In the genomic region with DNA sequence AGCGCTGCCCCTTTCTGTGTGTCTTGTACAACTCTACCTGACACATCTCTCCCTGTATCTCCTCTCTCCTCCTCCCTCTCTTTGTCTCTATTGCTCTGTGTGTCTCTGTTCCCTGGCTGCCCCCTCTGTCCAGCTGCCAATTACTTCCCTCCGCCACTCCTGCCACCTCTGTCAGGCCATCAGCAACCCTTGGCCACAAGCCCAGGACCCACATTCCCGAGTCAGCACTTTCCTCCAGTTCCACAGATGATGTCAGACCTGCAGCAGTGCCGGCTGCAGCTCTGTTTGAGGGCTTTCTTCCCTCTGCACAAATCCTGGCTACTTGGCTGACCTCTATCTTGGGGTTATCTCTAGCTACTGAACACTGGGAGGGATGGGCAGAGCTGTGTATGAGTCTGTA, we compare ENCODE assay signal across 9 mouse cellular contexts. TPM values are rescaled to one million over a fixed set of nuclear protein-coding genes. Genes with fewer than 3 reads are reported as not detected.
DNase-seq lines count a peak whose midpoint lies in the region; ATAC-seq and TF ChIP-seq lines count a peak whose summit lies in the region.
"Had no signal": no experiment of that assay in that cellular context is flagged by ENCODE, and none has a peak within 500 bp of the region (broad histone marks: within the 10 kb centered on the region; RNA-seq: fewer than 3 reads in every experiment).

No protein-coding gene starts in this region.

- H3K4me2 ChIP-seq in forebrain, postnatal 0 days (ENCODE audit: low read depth) = no peak overlapping the region
- no peak overlapping the region for H3K4me2 ChIP-seq in forebrain, embryonic 16.5 days (ENCODE audit: low read length)
- peak overlapping the region; percentile 10; the same call in 1 of the 2 replicates for H3K4me2 ChIP-seq in lung, embryonic 14.5 days
- H3K4me2 ChIP-seq in heart, embryonic 12.5 days = no peak overlapping the region
- H3K4me2 ChIP-seq in lung, embryonic 16.5 days (ENCODE audit: low read depth, low read length) = no peak overlapping the region
- H3K4me2 ChIP-seq: forebrain, embryonic 12.5 days had no signal

- TF ChIP-seq POLR2A in lung, adult 2 months (IDR thresholded peaks at IDR 0.05; ENCODE audit: borderline replicate concordance, extremely low read depth, low read depth, low read length) = no peak
- TF ChIP-seq POLR2A in thymus, adult 2 months (IDR thresholded peaks at IDR 0.05; ENCODE audit: control insufficient read depth, extremely low read depth, insufficient read depth, low read length, poor library complexity) = no peak

- 36% methylated on average over 4 of the region's 4 CpGs for WGBS in forebrain, postnatal 0 days
- 34% methylated on average over 4 of the region's 4 CpGs for WGBS in forebrain, embryonic 16.5 days
- WGBS in lung, embryonic 14.5 days = 28% methylated on average over 4 of the region's 4 CpGs
- 21% methylated on average over 4 of the region's 4 CpGs for WGBS in lung, adult 2 months
- 22% methylated on average over 4 of the region's 4 CpGs for WGBS in heart, embryonic 12.5 days
- 24% methylated on average over 4 of the region's 4 CpGs for WGBS in lung, embryonic 16.5 days
- WGBS in thymus, adult 2 months = 59% methylated on average over 4 of the region's 4 CpGs

- no peaks in the 10 kb centered on the region for H3K27me3 ChIP-seq in forebrain, postnatal 0 days (ENCODE audit: insufficient read depth, low read length)
- H3K27me3 ChIP-seq in forebrain, embryonic 16.5 days (replicated peaks; ENCODE audit: control insufficient read depth, insufficient read depth, low read length) = no peaks in the 10 kb centered on the region
- H3K27me3 ChIP-seq in lung, embryonic 14.5 days (ENCODE audit: insufficient read depth, low read length) = 0 out of 2 replicates have a peak, but pooled peaks cover 5% of the 10 kb centered on the region
- H3K27me3 ChIP-seq in heart, embryonic 12.5 days (replicated peaks) = peaks cover 19% of the 10 kb centered on the region
- H3K27me3 ChIP-seq in lung, embryonic 16.5 days (ENCODE audit: control insufficient read depth, insufficient read depth, low read depth, low read length) = no peaks in the 10 kb centered on the region
- no peaks in the 10 kb centered on the region for H3K27me3 ChIP-seq in thymus, adult 2 months (ENCODE audit: control insufficient read depth, insufficient read depth, low read length)
- H3K27me3 ChIP-seq: forebrain, embryonic 12.5 days had no signal

- no peak overlapping the region for H3K27ac ChIP-seq in forebrain, postnatal 0 days (ENCODE audit: low read depth, low read length)
- no peak overlapping the region for H3K27ac ChIP-seq in forebrain, embryonic 16.5 days (ENCODE audit: low read length)
- H3K27ac ChIP-seq in lung, embryonic 14.5 days (ENCODE audit: low read depth) = no peak overlapping the region
- 0 out of 2 replicates have a peak overlapping the region, but pooled peaks have one; percentile 14 for H3K27ac ChIP-seq in heart, embryonic 12.5 days (ENCODE audit: poor library complexity, severe bottlenecking)
- H3K27ac ChIP-seq in lung, embryonic 16.5 days (ENCODE audit: low read length) = no peak overlapping the region
- no peak overlapping the region for H3K27ac ChIP-seq in thymus, adult 2 months (ENCODE audit: control insufficient read depth, insufficient read depth, low read length)
- H3K27ac ChIP-seq: forebrain, embryonic 12.5 days had no signal

- no peaks in the 10 kb centered on the region for H3K36me3 ChIP-seq in forebrain, postnatal 0 days (ENCODE audit: insufficient read depth)
- no peaks in the 10 kb centered on the region for H3K36me3 ChIP-seq in forebrain, embryonic 16.5 days (ENCODE audit: control insufficient read depth, insufficient read depth)
- no peaks in the 10 kb centered on the region for H3K36me3 ChIP-seq in lung, embryonic 14.5 days (ENCODE audit: insufficient read depth)
- H3K36me3 ChIP-seq in heart, embryonic 12.5 days = no peaks in the 10 kb centered on the region
- H3K36me3 ChIP-seq in lung, embryonic 16.5 days (ENCODE audit: control insufficient read depth, insufficient read depth, low read length) = no peaks in the 10 kb centered on the region
- no peaks in the 10 kb centered on the region for H3K36me3 ChIP-seq in thymus, adult 2 months (ENCODE audit: control insufficient read depth, insufficient read depth, low read length)
- H3K36me3 ChIP-seq: forebrain, embryonic 12.5 days had no signal

- H3K4me1 ChIP-seq in forebrain, postnatal 0 days (ENCODE audit: insufficient read depth) = peaks cover 14% of the 10 kb centered on the region
- peaks cover 29% of the 10 kb centered on the region for H3K4me1 ChIP-seq in forebrain, embryonic 16.5 days (replicated peaks; ENCODE audit: control insufficient read depth, insufficient read depth, low read length)
- peaks cover 7% of the 10 kb centered on the region; the same call in 1 of the 2 replicates for H3K4me1 ChIP-seq in lung, embryonic 14.5 days (ENCODE audit: insufficient read depth)
- peaks cover 3% of the 10 kb centered on the region for H3K4me1 ChIP-seq in lung, adult 2 months (ENCODE audit: control insufficient read depth, insufficient read depth, low read length)
- peaks cover 18% of the 10 kb centered on the region for H3K4me1 ChIP-seq in heart, embryonic 12.5 days (replicated peaks)
- H3K4me1 ChIP-seq in lung, embryonic 16.5 days (replicated peaks; ENCODE audit: control insufficient read depth, insufficient read depth, low read length) = peaks cover 14% of the 10 kb centered on the region
- H3K4me1 ChIP-seq in thymus, adult 2 months (replicated peaks; ENCODE audit: control insufficient read depth, insufficient read depth, low read length) = peaks cover 20% of the 10 kb centered on the region

- no peak for ATAC-seq in forebrain, postnatal 0 days
- ATAC-seq in forebrain, embryonic 16.5 days = no peak
- ATAC-seq in lung, embryonic 14.5 days (ENCODE audit: insufficient read depth) = peak; percentile 10; the same call in 1 of the 2 replicates
- peak; percentile 36; the same call in 1 of the 2 replicates for ATAC-seq in heart, embryonic 12.5 days (ENCODE audit: insufficient number of reproducible peaks, low FRiP score)
- ATAC-seq in lung, embryonic 16.5 days (ENCODE audit: low read depth) = peak; percentile 10; the same call in 1 of the 2 replicates
- no peak for ATAC-seq in monocyte, adult 5-6 weeks (replicated peaks; ENCODE audit: insufficient number of reproducible peaks, low FRiP score, low TSS enrichment, poor library complexity, severe bottlenecking)

- DNase-seq in forebrain, postnatal 0 days = peak; percentile 13
- peak; percentile 81 for DNase-seq in lung, embryonic 14.5 days
- DNase-seq in lung, adult 2 months = no peak
- DNase-seq in thymus, adult 2 months = no peak

- no peak overlapping the region for H3K9ac ChIP-seq in forebrain, postnatal 0 days
- H3K9ac ChIP-seq in forebrain, embryonic 16.5 days (replicated peaks; ENCODE audit: low read depth, low read length) = no peak overlapping the region
- no peak overlapping the region for H3K9ac ChIP-seq in lung, embryonic 14.5 days
- H3K9ac ChIP-seq in heart, embryonic 12.5 days = no peak overlapping the region
- H3K9ac ChIP-seq in lung, embryonic 16.5 days (ENCODE audit: low read length) = no peak overlapping the region
- H3K9ac ChIP-seq: forebrain, embryonic 12.5 days had no signal

- no peak overlapping the region for H3K4me3 ChIP-seq in forebrain, postnatal 0 days (ENCODE audit: low read depth, low read length)
- no peak overlapping the region for H3K4me3 ChIP-seq in forebrain, embryonic 16.5 days (replicated peaks; ENCODE audit: low read length)
- H3K4me3 ChIP-seq in lung, embryonic 14.5 days (ENCODE audit: low read depth, low read length) = no peak overlapping the region
- H3K4me3 ChIP-seq in lung, adult 2 months (replicated peaks; ENCODE audit: extremely low read depth, low read depth, low read length) = no peak overlapping the region
- H3K4me3 ChIP-seq in heart, embryonic 12.5 days = no peak overlapping the region
- H3K4me3 ChIP-seq in lung, embryonic 16.5 days (ENCODE audit: low read length) = no peak overlapping the region
- no peak overlapping the region for H3K4me3 ChIP-seq in thymus, adult 2 months (ENCODE audit: control insufficient read depth, insufficient read depth, low read length)
- H3K4me3 ChIP-seq: forebrain, embryonic 12.5 days had no signal

- TF ChIP-seq CTCF in forebrain, postnatal 0 days (IDR thresholded peaks at IDR 0.05; ENCODE audit: low read depth) = no peak
- no peak for TF ChIP-seq CTCF in lung, embryonic 14.5 days (IDR thresholded peaks at IDR 0.05; ENCODE audit: low read depth)
- no peak for TF ChIP-seq CTCF in lung, adult 2 months (IDR thresholded peaks at IDR 0.05; ENCODE audit: insufficient read depth, low read length)
- TF ChIP-seq CTCF in thymus, adult 2 months (IDR thresholded peaks at IDR 0.05; ENCODE audit: borderline replicate concordance, control insufficient read depth, extremely low read depth, insufficient read depth, low read length, poor library complexity) = no peak

- no peaks in the 10 kb centered on the region for H3K9me3 ChIP-seq in forebrain, postnatal 0 days (ENCODE audit: low read length)
- H3K9me3 ChIP-seq in forebrain, embryonic 16.5 days (ENCODE audit: control insufficient read depth, low read length) = no peaks in the 10 kb centered on the region
- no peaks in the 10 kb centered on the region for H3K9me3 ChIP-seq in lung, embryonic 14.5 days (ENCODE audit: low read depth, low read length)
- H3K9me3 ChIP-seq in heart, embryonic 12.5 days (replicated peaks) = no peaks in the 10 kb centered on the region
- H3K9me3 ChIP-seq in lung, embryonic 16.5 days (ENCODE audit: control insufficient read depth, low read length) = no peaks in the 10 kb centered on the region
- H3K9me3 ChIP-seq: forebrain, embryonic 12.5 days had no signal

RNA-seq across cellular contexts. Expression of gene Syt3, which starts 5.6 kb away (rescaled TPM):
- total RNA-seq in forebrain, postnatal 0 days (2014; rRNA removed) = 48.2 and 77.2 TPM in 2 replicates
- 43.9 and 55.0 TPM in 2 replicates for polyA plus RNA-seq in forebrain, postnatal 0 days (2015; fragmentation: Nextera tagmentation; extraction: Ambion mirVana)
- 27.2 and 37.2 TPM in 2 replicates for polyA plus RNA-seq in forebrain, embryonic 16.5 days (2015; fragmentation: Nextera tagmentation; extraction: Ambion mirVana)
- polyA plus RNA-seq in lung, embryonic 14.5 days (2014; fragmentation: Nextera tagmentation; extraction: Ambion mirVana) = 2.0 and 2.9 TPM in 2 replicates
- polyA plus RNA-seq in lung, adult 2 months (2012; rRNA removed) = 2.8 and 3.1 TPM in 2 replicates
- 0.55 and 0.63 TPM in 2 replicates for polyA plus RNA-seq in heart, embryonic 12.5 days (2016; fragmentation: Nextera tagmentation; extraction: Ambion mirVana)
- 2.1 and 2.3 TPM in 2 replicates for polyA plus RNA-seq in lung, embryonic 16.5 days (2015; fragmentation: Nextera tagmentation; extraction: Ambion mirVana)
- 2.5 and 2.7 TPM in 2 replicates for polyA plus RNA-seq in thymus, adult 2 months (2012; rRNA removed)
- total RNA-seq in monocyte, adult 5-6 weeks (2017) = not detected in 3 replicates

RNA-seq across cellular contexts. Expression of gene 1700008O03Rik, which starts 7.3 kb away (rescaled TPM):
- 1.3 and 7.3 TPM in 2 replicates for total RNA-seq in forebrain, postnatal 0 days (2014; rRNA removed)
- 2.7 and 3.5 TPM in 2 replicates for polyA plus RNA-seq in forebrain, postnatal 0 days (2015; fragmentation: Nextera tagmentation; extraction: Ambion mirVana)
- 0.86 and 2.3 TPM in 2 replicates for polyA plus RNA-seq in forebrain, embryonic 16.5 days (2015; fragmentation: Nextera tagmentation; extraction: Ambion mirVana)
- 0.71 and 1.2 TPM in 2 replicates for polyA plus RNA-seq in lung, embryonic 14.5 days (2014; fragmentation: Nextera tagmentation; extraction: Ambion mirVana)
- 0.98 and 1.2 TPM in 2 replicates for polyA plus RNA-seq in lung, adult 2 months (2012; rRNA removed)
- polyA plus RNA-seq in heart, embryonic 12.5 days (2016; fragmentation: Nextera tagmentation; extraction: Ambion mirVana) = 0.40 and 0.94 TPM in 2 replicates
- polyA plus RNA-seq in lung, embryonic 16.5 days (2015; fragmentation: Nextera tagmentation; extraction: Ambion mirVana) = 1.2 and 1.5 TPM in 2 replicates
- polyA plus RNA-seq in thymus, adult 2 months (2012; rRNA removed) = 1.8 and 2.1 TPM in 2 replicates
- 3.5 TPM in 1 of 3 replicates, not detected in the others for total RNA-seq in monocyte, adult 5-6 weeks (2017)

RNA-seq across cellular contexts. Expression of gene Lrrc4b, which starts 50.5 kb away (rescaled TPM):
- total RNA-seq in forebrain, postnatal 0 days (2014; rRNA removed) = 347 and 391 TPM in 2 replicates
- 19.5 and 22.2 TPM in 2 replicates for polyA plus RNA-seq in forebrain, postnatal 0 days (2015; fragmentation: Nextera tagmentation; extraction: Ambion mirVana)
- 10.6 and 12.6 TPM in 2 replicates for polyA plus RNA-seq in forebrain, embryonic 16.5 days (2015; fragmentation: Nextera tagmentation; extraction: Ambion mirVana)
- polyA plus RNA-seq in lung, embryonic 14.5 days (2014; fragmentation: Nextera tagmentation; extraction: Ambion mirVana) = 1.5 TPM in 2 replicates
- 4.5 and 4.9 TPM in 2 replicates for polyA plus RNA-seq in lung, adult 2 months (2012; rRNA removed)
- polyA plus RNA-seq in heart, embryonic 12.5 days (2016; fragmentation: Nextera tagmentation; extraction: Ambion mirVana) = 2.3 and 2.4 TPM in 2 replicates
- 0.36 and 0.57 TPM in 2 replicates for polyA plus RNA-seq in lung, embryonic 16.5 days (2015; fragmentation: Nextera tagmentation; extraction: Ambion mirVana)
- 0.84 and 1.4 TPM in 2 replicates for polyA plus RNA-seq in thymus, adult 2 months (2012; rRNA removed)
- total RNA-seq in monocyte, adult 5-6 weeks (2017) = not detected in 3 replicates

Comparison
In these comparisons a context has a peak if more than half of its experiments do, and no peak if none do; other contexts are left out.
1. DNase-seq: peak in forebrain, postnatal 0 days (single experiment) and lung, embryonic 14.5 days (single experiment); none in lung, adult 2 months (single experiment) and thymus, adult 2 months (single experiment).
2. ATAC-seq: peak in lung, embryonic 14.5 days (single experiment), heart, embryonic 12.5 days (single experiment) and lung, embryonic 16.5 days (single experiment); none in forebrain, postnatal 0 days (single experiment), forebrain, embryonic 16.5 days (single experiment) and monocyte, adult 5-6 weeks (single experiment).